Mouse (Mus musculus): ENCODE measurements around the gene Hist1h1c. TPM values are rescaled to one million over a fixed set of nuclear protein-coding genes. Genes with fewer than 3 reads are reported as not detected.
"Not testable (repeated sequence)": the region's sequence is repeated elsewhere in the genome, so short reads cannot be mapped to it uniquely, and the experiment has no call there.

The Hist1h1c gene
- polyA plus RNA-seq, 1 experiment = 72.3 TPM

GRCm38 (mm10) chr13:23745381-23746161 is 7.0 kb downstream of the Hist1h1c start, which contains the start of gene Hist1h3c:
Gene Hist1h3c (minus strand): TSS chr13:23745602.
- DNase-seq (ENCODE audit: low read depth) = no peak

GRCm38 (mm10) chr13:23746201-23747080 is 7.8 kb downstream of the Hist1h1c start, which contains the start of gene Hist1h2bb:
Gene Hist1h2bb (plus strand): TSS chr13:23746734.
- not testable (repeated sequence) for DNase-seq (ENCODE audit: low read depth)

- DNase-seq (ENCODE audit: low read depth) = no peak
These were observed 8.7 kb downstream of the Hist1h1c start for GRCm38 (mm10) chr13:23747081-23747891.

DNA sequence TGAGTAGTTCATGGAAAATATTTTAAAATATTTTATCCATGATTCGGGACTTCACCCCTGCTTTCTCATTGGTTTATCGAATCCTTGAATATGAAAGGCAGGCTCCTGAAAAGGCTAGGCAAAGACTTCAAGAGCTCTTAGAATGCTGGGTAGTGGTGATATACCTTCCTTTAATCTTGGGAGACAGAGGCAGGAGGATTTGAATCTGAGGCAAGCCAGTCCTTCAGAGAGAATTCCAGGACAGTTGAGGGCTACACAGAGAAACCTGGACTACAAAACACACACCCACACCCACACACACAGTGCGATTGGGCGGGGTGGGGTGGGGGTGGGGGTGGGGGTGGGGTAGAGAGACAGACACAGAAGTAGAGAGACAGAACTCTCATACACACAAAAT is 9.3 kb downstream of the Hist1h1c start:
- no peak for DNase-seq (ENCODE audit: low read depth)

GRCm38 (mm10) chr13:23749563-23750121 is 11.0 kb downstream of the Hist1h1c start:
- DNase-seq (ENCODE audit: low read depth) = no peak

DNA sequence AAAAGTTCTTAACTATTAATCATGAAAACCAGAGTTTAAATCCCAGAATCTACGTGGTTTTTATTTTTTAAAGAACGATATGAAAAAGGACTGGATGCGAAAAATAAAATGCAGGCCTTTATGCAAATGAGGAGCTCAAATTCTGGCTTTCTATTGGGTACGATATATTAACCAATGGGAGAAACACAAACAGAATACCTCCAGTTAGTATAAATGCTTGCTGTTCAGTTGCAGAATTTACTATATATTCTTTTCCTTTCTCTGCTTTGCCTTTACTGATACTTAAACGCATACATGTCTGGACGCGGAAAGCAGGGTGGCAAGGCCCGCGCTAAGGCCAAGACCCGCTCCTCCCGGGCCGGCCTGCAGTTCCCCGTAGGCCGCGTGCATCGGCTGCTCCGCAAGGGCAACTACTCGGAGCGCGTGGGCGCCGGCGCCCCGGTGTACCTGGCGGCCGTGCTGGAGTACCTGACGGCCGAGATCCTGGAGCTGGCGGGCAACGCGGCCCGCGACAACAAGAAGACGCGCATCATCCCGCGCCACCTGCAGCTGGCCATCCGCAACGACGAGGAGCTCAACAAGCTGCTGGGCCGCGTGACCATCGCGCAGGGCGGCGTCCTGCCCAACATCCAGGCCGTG is 12.3 kb downstream of the Hist1h1c start, which contains the start of gene Hist1h2ab:
Gene Hist1h2ab, plus strand, starts transcription at position 288 of the 639 bp plus-strand sequence.
- DNase-seq (ENCODE audit: low read depth) = not testable (repeated sequence)

DNA sequence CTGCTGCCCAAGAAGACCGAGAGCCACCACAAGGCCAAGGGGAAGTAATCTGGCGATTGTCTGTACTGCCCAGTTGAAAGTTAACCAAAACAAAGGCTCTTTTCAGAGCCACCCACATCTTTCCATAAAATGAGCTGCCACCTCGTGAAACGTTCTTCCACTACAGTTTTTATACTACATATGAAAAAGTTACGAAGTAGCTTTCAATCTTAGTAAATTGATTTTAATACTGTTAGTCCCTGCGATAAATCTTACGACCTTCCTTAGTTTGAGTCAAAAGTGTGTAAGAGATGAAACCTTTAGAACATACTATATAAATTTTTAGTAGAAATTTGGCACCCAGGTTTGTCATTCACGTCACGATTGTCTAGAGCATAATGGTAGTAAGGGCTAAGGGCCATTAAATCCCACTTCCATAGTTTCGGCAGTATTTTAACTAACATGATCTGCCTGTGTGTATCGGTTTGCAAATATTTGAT is 12.9 kb downstream of the Hist1h1c start:
- DNase-seq (ENCODE audit: low read depth) = no peak

DNA sequence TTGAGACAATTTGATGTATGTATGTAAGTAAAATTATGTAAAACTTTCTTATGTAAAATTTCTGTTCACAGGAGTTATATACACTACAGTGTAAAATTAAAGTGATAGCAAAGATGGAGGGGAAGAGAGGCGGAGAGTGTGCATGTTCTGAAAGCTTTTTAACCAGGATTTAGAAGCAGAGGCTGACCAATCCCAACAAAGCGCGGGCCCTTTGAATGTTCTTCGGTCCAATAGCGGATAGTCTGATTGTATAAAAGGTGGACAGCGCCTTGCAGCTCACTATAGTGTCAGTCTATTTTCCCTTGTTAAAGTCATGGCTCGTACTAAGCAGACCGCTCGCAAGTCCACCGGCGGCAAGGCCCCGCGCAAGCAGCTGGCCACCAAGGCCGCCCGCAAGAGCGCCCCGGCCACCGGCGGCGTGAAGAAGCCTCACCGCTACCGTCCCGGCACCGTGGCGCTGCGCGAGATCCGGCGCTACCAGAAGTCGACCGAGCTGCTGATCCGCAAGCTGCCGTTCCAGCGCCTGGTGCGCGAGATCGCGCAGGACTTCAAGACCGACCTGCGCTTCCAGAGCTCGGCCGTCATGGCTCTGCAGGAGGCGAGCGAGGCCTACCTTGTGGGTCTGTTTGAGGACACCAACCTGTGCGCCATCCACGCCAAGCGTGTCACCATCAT is 13.6 kb downstream of the Hist1h1c start, which contains the start of gene Hist1h3b:
Gene Hist1h3b, plus strand, starts transcription at position 201 of the 675 bp plus-strand sequence.
- DNase-seq (ENCODE audit: low read depth) = not testable (repeated sequence)

DNA sequence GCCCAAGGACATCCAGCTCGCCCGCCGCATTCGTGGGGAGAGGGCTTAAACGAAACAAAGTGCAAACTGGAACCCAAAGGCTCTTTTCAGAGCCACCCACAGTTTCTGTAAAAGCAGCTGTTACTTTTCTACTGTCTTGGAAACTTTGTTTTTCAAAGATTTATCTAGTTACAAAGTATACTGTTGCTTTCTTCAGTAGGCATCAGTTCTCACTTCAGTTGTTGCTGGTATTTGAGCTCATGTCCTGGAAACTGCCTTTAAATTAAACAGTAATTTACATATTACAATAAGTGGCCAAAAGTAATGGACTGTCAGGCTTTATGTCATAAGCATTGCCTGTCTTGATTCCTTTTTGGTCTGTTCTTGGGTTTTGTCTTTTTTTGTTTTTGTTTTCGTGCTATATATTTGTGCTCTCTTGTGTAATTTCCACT is 14.1 kb downstream of the Hist1h1c start:
- DNase-seq (ENCODE audit: low read depth) = no peak

DNA sequence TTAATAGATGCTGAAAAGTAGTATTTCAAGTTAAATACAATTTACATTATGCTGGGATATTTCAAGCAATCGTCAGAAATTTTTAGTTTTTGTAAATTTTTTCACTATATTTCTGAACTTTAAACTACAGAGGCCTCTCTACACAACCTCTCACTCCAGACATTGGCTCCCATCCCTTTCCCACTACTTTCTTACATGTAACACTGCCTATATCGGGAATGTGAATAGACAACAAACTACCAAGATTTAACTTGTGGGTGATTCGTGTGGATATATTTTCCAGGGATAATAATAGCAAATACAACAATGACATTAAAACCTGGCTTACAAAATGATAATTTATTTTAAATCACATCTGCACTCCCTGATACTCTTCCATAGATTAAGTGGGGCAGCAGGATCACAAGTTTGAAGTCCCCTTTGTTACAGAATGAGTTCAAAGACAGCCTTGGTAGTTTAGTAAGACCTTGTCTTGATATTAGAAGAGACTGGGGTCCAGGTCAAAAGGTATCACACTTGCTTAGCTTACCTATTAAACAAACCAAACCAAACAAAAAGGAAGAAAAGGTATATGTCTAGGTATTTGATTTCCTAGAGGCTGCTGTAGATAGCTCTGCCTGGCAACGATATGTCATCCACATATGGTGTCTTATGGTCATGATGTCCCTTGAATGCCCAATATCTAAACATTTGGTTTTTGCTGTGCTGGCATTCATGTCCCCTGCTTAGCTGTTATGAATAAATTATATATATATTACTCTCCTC is 14.9 kb downstream of the Hist1h1c start:
- no peak for DNase-seq (ENCODE audit: low read depth)

- no peak for DNase-seq (ENCODE audit: low read depth)
These were observed 16.4 kb downstream of the Hist1h1c start for GRCm38 (mm10) chr13:23755000-23755399.

- no peak for DNase-seq (ENCODE audit: low read depth)
These were observed 18.2 kb downstream of the Hist1h1c start, which contains the start of gene Hist1h4b for GRCm38 (mm10) chr13:23756790-23757189. Gene Hist1h4b (plus strand): TSS chr13:23757013.

DNA sequence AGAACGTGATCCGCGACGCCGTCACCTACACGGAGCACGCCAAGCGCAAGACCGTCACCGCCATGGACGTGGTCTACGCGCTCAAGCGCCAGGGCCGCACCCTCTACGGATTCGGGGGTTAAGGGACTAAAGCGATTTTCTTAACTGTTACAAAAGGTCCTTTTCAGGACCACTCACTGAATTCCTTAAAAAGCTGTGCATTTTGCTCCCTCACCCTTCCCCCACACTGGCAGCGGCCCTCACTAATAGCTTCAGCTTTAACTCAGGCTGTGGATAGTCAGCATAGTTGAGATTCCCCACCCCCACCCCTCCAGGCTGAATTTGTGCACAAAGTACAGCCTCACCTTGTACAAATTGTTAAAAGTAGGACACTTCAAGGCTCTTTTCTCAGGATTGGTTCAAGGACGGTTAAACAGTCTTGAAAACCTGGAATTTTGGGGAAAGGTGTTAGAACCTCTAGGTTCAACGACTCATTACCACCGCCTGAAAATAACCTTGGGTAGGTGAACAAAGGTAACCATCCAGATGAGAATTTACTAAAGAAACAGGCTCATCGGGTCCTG is 18.7 kb downstream of the Hist1h1c start:
- no peak for DNase-seq (ENCODE audit: low read depth)

- DNase-seq (ENCODE audit: low read depth) = no peak
These were observed 19.3 kb downstream of the Hist1h1c start for GRCm38 (mm10) chr13:23757921-23758320.

- DNase-seq (ENCODE audit: low read depth) = no peak
These were observed 20.7 kb downstream of the Hist1h1c start for GRCm38 (mm10) chr13:23759251-23759771.

- DNase-seq (ENCODE audit: low read depth) = no peak
These were observed 21.3 kb downstream of the Hist1h1c start for GRCm38 (mm10) chr13:23759916-23760239.

DNA sequence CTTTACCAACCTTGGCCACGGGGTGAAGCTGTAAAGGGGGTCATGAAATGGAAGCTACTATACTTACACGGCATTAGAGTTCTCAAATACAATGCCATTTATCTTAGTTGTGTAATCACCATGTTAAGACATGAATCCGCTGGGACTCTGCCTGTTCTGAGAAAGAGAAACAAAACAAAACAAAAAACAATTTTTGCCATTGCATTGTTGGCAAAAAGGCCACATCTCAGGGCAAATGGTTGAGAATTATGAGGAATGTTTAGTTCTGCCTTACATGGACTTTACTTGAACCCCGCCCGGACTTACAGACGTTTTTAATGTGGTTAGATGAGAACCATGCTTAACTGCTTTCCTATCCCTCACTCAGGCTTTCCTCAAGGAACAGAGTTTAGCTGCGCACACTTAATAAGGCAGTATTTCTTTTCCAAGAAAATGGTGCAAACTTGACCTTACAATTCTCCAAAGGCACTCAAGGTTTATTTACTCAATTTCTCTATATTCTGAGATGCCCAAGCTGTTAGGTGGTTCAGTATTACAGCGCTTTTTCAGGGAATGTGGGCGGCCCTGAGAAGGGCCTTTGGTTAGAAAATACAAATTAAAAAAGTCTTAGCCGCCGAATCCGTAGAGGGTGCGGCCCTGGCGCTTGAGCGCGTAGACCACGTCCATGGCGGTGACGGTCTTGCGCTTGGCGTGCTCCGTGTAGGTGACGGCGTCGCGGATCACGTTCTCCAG is 21.8 kb downstream of the Hist1h1c start:
- no peak for DNase-seq (ENCODE audit: low read depth)
